Mouse (Mus musculus) cerebellum, postnatal 14 days (tissue): ENCODE data around the gene Gm17655.

ENCODE experiments used
- DNase-seq, 2 experiments: peaks; one replicate each; pipeline ENCODE4 v3.0.0; 2021; ENCODE audit warnings: mixed read lengths in 2 of 2

Gm17655 gene

GRCm38 (mm10) chr5:110086161-110086866 lies 14.0 kb upstream of the Gm17655 start:
- DNase-seq = no peak

- no peak for DNase-seq
These were observed 10.6 kb upstream of the Gm17655 start for GRCm38 (mm10) chr5:110082961-110083360.

GRCm38 (mm10) chr5:110057637-110058408 lies 14.5 kb downstream of the Gm17655 start:
- DNase-seq = peak; percentile 82 to 85

- peak; percentile 71 to 76 for DNase-seq
These were observed 48.5 kb downstream of the Gm17655 start for GRCm38 (mm10) chr5:110023694-110024427.

- peak in 1 of 2 experiments; percentile 4 for DNase-seq
These were observed 49.0 kb downstream of the Gm17655 start for GRCm38 (mm10) chr5:110023273-110023672.

GRCm38 (mm10) chr5:110015775-110016174 lies 56.5 kb downstream of the Gm17655 start:
- DNase-seq = peak; percentile 4 to 8
